ENCODE assay signal across 27 mouse cellular contexts in genomic region chr19:53816242-53816641, GRCm38 (mm10).
DNase-seq lines count a peak whose midpoint lies in the region; ATAC-seq lines count a peak whose summit lies in the region.
"Had no signal": no experiment of that assay in that cellular context is flagged by ENCODE, and none has a peak within 500 bp of the region (broad histone marks: within the 10 kb centered on the region; RNA-seq: fewer than 3 reads in every experiment).

No protein-coding gene starts in this region.

- H3K27ac ChIP-seq in heart, embryonic 12.5 days (ENCODE audit: poor library complexity, severe bottlenecking) = peak overlapping the region; percentile 55; the same call in 1 of the 2 replicates
- 0 out of 2 replicates have a peak overlapping the region, but pooled peaks have one; percentile 9 for H3K27ac ChIP-seq in kidney, embryonic 15.5 days
- H3K27ac ChIP-seq in kidney, embryonic 14.5 days (ENCODE audit: low read depth, low read length) = no peak overlapping the region
- no peak overlapping the region for H3K27ac ChIP-seq in midbrain, embryonic 10.5 days (replicated peaks)
- H3K27ac ChIP-seq: embryonic facial prominence, embryonic 10.5 days; gastrocnemius, adult 2 months; intestine, embryonic 15.5 days; neural tube, embryonic 13.5 days had no signal

- peaks cover 63% of the 10 kb centered on the region for H3K36me3 ChIP-seq in heart, embryonic 12.5 days
- H3K36me3 ChIP-seq in kidney, embryonic 15.5 days = no peaks in the 10 kb centered on the region
- H3K36me3 ChIP-seq in kidney, embryonic 14.5 days (ENCODE audit: control insufficient read depth, insufficient read depth, low read length) = no peaks in the 10 kb centered on the region
- peaks cover 21% of the 10 kb centered on the region for H3K36me3 ChIP-seq in megakaryocyte, embryonic 14.5 days (replicated peaks; ENCODE audit: low read length)
- H3K36me3 ChIP-seq in midbrain, embryonic 10.5 days = no peaks in the 10 kb centered on the region
- H3K36me3 ChIP-seq: embryonic facial prominence, embryonic 10.5 days; intestine, embryonic 15.5 days; neural tube, embryonic 13.5 days had no signal

- no peak overlapping the region for H3K4me2 ChIP-seq in heart, embryonic 12.5 days
- H3K4me2 ChIP-seq in kidney, embryonic 15.5 days = no peak overlapping the region
- H3K4me2 ChIP-seq in kidney, embryonic 14.5 days (replicated peaks; ENCODE audit: low read depth, low read length) = no peak overlapping the region
- H3K4me2 ChIP-seq: intestine, embryonic 15.5 days; neural tube, embryonic 13.5 days had no signal

- no peak for DNase-seq in heart, adult 18-20 months
- no peak for DNase-seq in midbrain, embryonic 10.5 days (ENCODE audit: low spot score)
- DNase-seq: adrenal gland, adult 8-10 months; cerebellum, adult 11-12 months; cerebellum, postnatal 10 days; forebrain, postnatal 0 days; gastrocnemius, adult 2 months; kidney, postnatal 14 days; layer of hippocampus, postnatal 36 days; lung, adult 2 months; lung, postnatal 14 days; retina, postnatal 1 day; right cerebral cortex, postnatal 25 days; spleen, adult 18-20 months had no signal

- no peak overlapping the region for H3K4me3 ChIP-seq in heart, embryonic 12.5 days
- H3K4me3 ChIP-seq in kidney, embryonic 15.5 days (replicated peaks) = no peak overlapping the region
- H3K4me3 ChIP-seq in kidney, embryonic 14.5 days (ENCODE audit: low read length) = no peak overlapping the region
- peak overlapping the region; percentile 21 for H3K4me3 ChIP-seq in megakaryocyte, embryonic 14.5 days (replicated peaks)
- H3K4me3 ChIP-seq in midbrain, embryonic 10.5 days = no peak overlapping the region
- H3K4me3 ChIP-seq: embryonic facial prominence, embryonic 10.5 days; gastrocnemius, adult 2 months; intestine, embryonic 15.5 days; myocyte; neural tube, embryonic 13.5 days had no signal

- WGBS in heart, embryonic 12.5 days = 66% methylated on average over 11 of the region's 11 CpGs
- 72% methylated on average over 11 of the region's 11 CpGs for WGBS in kidney, embryonic 15.5 days
- 78% methylated on average over 11 of the region's 11 CpGs for WGBS in kidney, embryonic 14.5 days
- WGBS in midbrain, embryonic 10.5 days = 88% methylated on average over 11 of the region's 11 CpGs

- H3K4me1 ChIP-seq in heart, embryonic 12.5 days (replicated peaks) = peaks cover 51% of the 10 kb centered on the region
- peaks cover 17% of the 10 kb centered on the region for H3K4me1 ChIP-seq in kidney, embryonic 15.5 days
- peaks cover 17% of the 10 kb centered on the region; the same call in 1 of the 2 replicates for H3K4me1 ChIP-seq in kidney, embryonic 14.5 days (ENCODE audit: control insufficient read depth, insufficient read depth, low read length)
- H3K4me1 ChIP-seq in megakaryocyte, embryonic 14.5 days = peaks cover 77% of the 10 kb centered on the region
- peaks cover 6% of the 10 kb centered on the region for H3K4me1 ChIP-seq in midbrain, embryonic 10.5 days

- H3K9me3 ChIP-seq in heart, embryonic 12.5 days (replicated peaks) = no peaks in the 10 kb centered on the region
- H3K9me3 ChIP-seq in kidney, embryonic 15.5 days (replicated peaks) = no peaks in the 10 kb centered on the region
- no peaks in the 10 kb centered on the region for H3K9me3 ChIP-seq in kidney, embryonic 14.5 days (ENCODE audit: control insufficient read depth, low read length)
- H3K9me3 ChIP-seq in megakaryocyte, embryonic 14.5 days = no peaks in the 10 kb centered on the region
- no peaks in the 10 kb centered on the region for H3K9me3 ChIP-seq in midbrain, embryonic 10.5 days (replicated peaks)
- H3K9me3 ChIP-seq: embryonic facial prominence, embryonic 10.5 days; intestine, embryonic 15.5 days; neural tube, embryonic 13.5 days had no signal

- H3K9ac ChIP-seq in heart, embryonic 12.5 days = no peak overlapping the region
- no peak overlapping the region for H3K9ac ChIP-seq in kidney, embryonic 15.5 days
- H3K9ac ChIP-seq in kidney, embryonic 14.5 days (ENCODE audit: low read depth, low read length) = no peak overlapping the region
- H3K9ac ChIP-seq: forebrain, postnatal 0 days; intestine, embryonic 15.5 days; neural tube, embryonic 13.5 days had no signal

- H3K27me3 ChIP-seq in heart, embryonic 12.5 days (replicated peaks) = no peaks in the 10 kb centered on the region
- H3K27me3 ChIP-seq in kidney, embryonic 15.5 days = no peaks in the 10 kb centered on the region
- H3K27me3 ChIP-seq in kidney, embryonic 14.5 days (ENCODE audit: control insufficient read depth, insufficient read depth, low read length) = no peaks in the 10 kb centered on the region
- H3K27me3 ChIP-seq in megakaryocyte, embryonic 14.5 days (replicated peaks) = no peaks in the 10 kb centered on the region
- no peaks in the 10 kb centered on the region for H3K27me3 ChIP-seq in midbrain, embryonic 10.5 days (ENCODE audit: low read depth, poor library complexity, severe bottlenecking)
- H3K27me3 ChIP-seq: intestine, embryonic 15.5 days; neural tube, embryonic 13.5 days had no signal

- no peak for ATAC-seq in heart, embryonic 12.5 days (ENCODE audit: insufficient number of reproducible peaks, low FRiP score)
- no peak for ATAC-seq in kidney, embryonic 15.5 days (replicated peaks; ENCODE audit: low FRiP score)
- ATAC-seq in kidney, embryonic 14.5 days (ENCODE audit: low FRiP score, low TSS enrichment) = no peak
- no peak for ATAC-seq in megakaryocyte, adult 5-6 weeks (ENCODE audit: poor library complexity, severe bottlenecking)
- peak; percentile 26 for ATAC-seq in megakaryocyte progenitor cell, adult 5-6 weeks (replicated peaks; ENCODE audit: poor library complexity)
- ATAC-seq: activated CD4-positive, CD25-positive, alpha-beta regulatory T cell, adult 4 months; forebrain, postnatal 0 days; hindbrain, embryonic 16.5 days; intestine, embryonic 15.5 days; midbrain, embryonic 16.5 days had no signal

Comparison
In these comparisons a context has a peak if more than half of its experiments do, and no peak if none do; other contexts are left out.
1. H3K27ac ChIP-seq: peak in heart, embryonic 12.5 days (single experiment) and kidney, embryonic 15.5 days (single experiment); none in kidney, embryonic 14.5 days (single experiment) and midbrain, embryonic 10.5 days (single experiment).